Mouse (Mus musculus): ENCODE measurements around the gene Ssbp2.

GRCm38 (mm10) chr13:91661068-91661795 is 201.1 kb downstream of the Ssbp2 start:
- TF ChIP-seq CTCF (IDR thresholded peaks at IDR 0.05; ENCODE audit: extremely low read depth, insufficient read depth, insufficient read length, insufficient replicate concordance) (no peak), POLR2A (IDR thresholded peaks at IDR 0.05; ENCODE audit: low read depth, low read length) (no peak)

Data from spleen, adult 2 months (tissue).